Comparison of ENCODE assay signal across 24 mouse cellular contexts in the genomic region with DNA sequence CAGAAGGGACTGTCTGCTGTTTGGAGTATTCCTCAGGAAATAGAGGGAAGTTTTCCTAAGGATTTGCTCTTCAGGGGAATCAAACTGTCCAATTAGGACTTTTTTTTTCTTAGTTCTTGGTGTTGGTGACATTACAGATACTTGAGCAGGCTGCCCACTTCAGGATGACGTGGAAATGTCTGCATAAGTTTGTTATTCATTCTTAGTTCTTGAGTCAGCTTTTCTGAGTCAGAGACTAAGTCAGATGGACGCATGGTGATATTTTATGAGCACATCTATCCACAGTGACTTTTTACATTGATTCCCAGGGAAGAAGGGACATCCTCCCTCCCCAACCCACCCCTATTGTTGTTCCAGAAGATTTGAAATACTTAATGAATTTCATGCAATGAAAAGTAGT.
A peak's percentile ranks its signal among the peaks of the same experiment; 100 is the strongest.
DNase-seq lines count a peak whose midpoint lies in the region; ATAC-seq and TF ChIP-seq lines count a peak whose summit lies in the region.
"Had no signal": no experiment of that assay in that cellular context is flagged by ENCODE, and none has a peak within 500 bp of the region (broad histone marks: within the 10 kb centered on the region; RNA-seq: fewer than 3 reads in every experiment).

No protein-coding gene starts in this region.

- no peak for TF ChIP-seq POLR2A in embryonic fibroblast, embryonic 13.5 days (IDR thresholded peaks at IDR 0.05; ENCODE audit: low read depth, low read length)

- TF ChIP-seq CTCF in embryonic fibroblast, embryonic 13.5 days (IDR thresholded peaks at IDR 0.05; ENCODE audit: borderline replicate concordance, insufficient read depth, low read length) = no peak

- H3K4me3 ChIP-seq in embryonic fibroblast, embryonic 13.5 days (ENCODE audit: insufficient read depth, low read length) = no peak overlapping the region
- H3K4me3 ChIP-seq: forebrain, embryonic 12.5 days; heart, adult 2 months; heart, embryonic 10.5 days; heart, embryonic 13.5 days had no signal

- H3K27ac ChIP-seq in embryonic fibroblast, embryonic 13.5 days (ENCODE audit: insufficient read depth, low read length) = peak overlapping the region; percentile 81; the same call in 1 of the 2 replicates
- H3K27ac ChIP-seq: forebrain, embryonic 12.5 days; heart, adult 2 months; heart, embryonic 10.5 days; heart, embryonic 13.5 days; hindbrain, embryonic 14.5 days; hindbrain, postnatal 0 days had no signal

- no peaks in the 10 kb centered on the region for H3K4me1 ChIP-seq in embryonic fibroblast, embryonic 13.5 days (ENCODE audit: control insufficient read depth, insufficient read depth, low read length)
- H3K4me1 ChIP-seq: forebrain, embryonic 12.5 days; heart, embryonic 10.5 days; heart, embryonic 13.5 days had no signal

- DNase-seq in 3134 (ENCODE audit: extremely low read depth, insufficient read length, low spot score) (peak; percentile 13), NIH3T3 (ENCODE audit: low read depth) (peak; percentile 68)
- DNase-seq in thymus, adult 18-20 months = no peak
- no peak for DNase-seq in layer of hippocampus, adult 9-11 months
- DNase-seq: adrenal gland, adult 2 months; adrenal gland, postnatal 14 days; cerebellum, adult 18-20 months; cerebellum, adult 9-10 months; cerebellum, postnatal 14 days; gastrocnemius, postnatal 10 days; gastrocnemius, postnatal 36 days; heart, adult 2 months; heart, postnatal 14 days; heart, postnatal 4 days had no signal

- no peak for ATAC-seq in megakaryocyte-erythroid progenitor cell, adult 5-6 weeks (replicated peaks; ENCODE audit: low FRiP score, low TSS enrichment, poor library complexity, severe bottlenecking)
- ATAC-seq: forebrain, embryonic 16.5 days; hindbrain, postnatal 0 days; inflammation-experienced regulatory T-cells, adult 6 months; intestine, embryonic 16.5 days had no signal

Comparison
In these comparisons a context has a peak if more than half of its experiments do, and no peak if none do; other contexts are left out.
1. DNase-seq: peak in 3134 (single experiment) and NIH3T3 (single experiment); none in thymus, adult 18-20 months (0 of 2) and layer of hippocampus, adult 9-11 months (single experiment).